Mouse (Mus musculus): ENCODE results near the gene Tnfsf13. TPM values are rescaled to one million over a fixed set of nuclear protein-coding genes. Genes with fewer than 3 reads are reported as not detected.

The Tnfsf13 gene
- polyA plus RNA-seq, 1 experiment from 2014 or later = 0.66 TPM

DNA sequence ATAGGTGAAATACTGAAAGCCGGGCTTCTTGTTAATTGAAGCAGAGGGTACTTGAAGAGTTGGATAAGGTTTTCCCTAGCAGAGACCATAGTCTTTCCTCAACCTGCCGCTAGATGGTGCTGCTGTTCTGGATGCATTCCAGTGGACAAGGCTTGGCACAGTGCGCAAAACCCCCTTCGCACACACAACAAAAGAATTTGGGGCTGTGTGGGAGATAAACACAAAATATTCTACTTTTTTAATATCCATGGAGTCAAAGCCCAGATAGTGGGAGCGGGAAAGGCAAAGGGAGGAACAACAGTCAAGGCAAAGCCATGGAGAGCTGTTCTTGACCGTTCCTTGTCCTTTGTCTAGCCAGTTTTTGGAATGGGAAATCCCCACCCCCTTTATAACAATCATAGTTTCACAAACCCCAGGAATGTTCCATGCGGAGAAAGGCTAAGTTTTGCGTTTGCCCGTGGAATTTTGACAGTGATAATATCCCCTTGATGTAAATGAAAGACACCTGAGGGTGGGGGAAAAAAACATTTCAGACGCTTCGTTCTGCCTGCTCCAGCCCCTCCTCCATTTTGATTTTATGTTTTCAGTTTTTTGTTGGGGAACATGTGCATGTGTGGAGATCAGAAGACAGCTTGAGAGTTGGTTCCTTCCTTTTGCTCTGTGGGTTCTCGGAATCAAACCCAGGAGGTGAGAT lies 2.6 kb downstream of the Tnfsf13 start:
- peak overlapping the region; percentile 96 for H3K27ac ChIP-seq (ENCODE audit: low read length)
- H3K4me3 ChIP-seq (ENCODE audit: low read length) = peak overlapping the region; percentile 75
- WGBS = 21% methylated on average over 12 of the region's 12 CpGs
- peak; percentile 55; the same call in 1 of the 2 replicates for ATAC-seq (ENCODE audit: low FRiP score, low TSS enrichment)
- H3K4me1 ChIP-seq (ENCODE audit: insufficient read depth, low read length) = peaks cover 42% of the 10 kb centered on the region
- H3K36me3 ChIP-seq (ENCODE audit: insufficient read depth, low read length) = peaks cover 15% of the 10 kb centered on the region
- peak overlapping the region; percentile 75 for H3K4me2 ChIP-seq (replicated peaks; ENCODE audit: low read depth, low read length)
- peak overlapping the region; percentile 57 for H3K9ac ChIP-seq (replicated peaks; ENCODE audit: low read length)
- no peaks in the 10 kb centered on the region for H3K27me3 ChIP-seq (ENCODE audit: insufficient read depth, low read length)
- no peaks in the 10 kb centered on the region for H3K9me3 ChIP-seq (ENCODE audit: low read length)

DNA sequence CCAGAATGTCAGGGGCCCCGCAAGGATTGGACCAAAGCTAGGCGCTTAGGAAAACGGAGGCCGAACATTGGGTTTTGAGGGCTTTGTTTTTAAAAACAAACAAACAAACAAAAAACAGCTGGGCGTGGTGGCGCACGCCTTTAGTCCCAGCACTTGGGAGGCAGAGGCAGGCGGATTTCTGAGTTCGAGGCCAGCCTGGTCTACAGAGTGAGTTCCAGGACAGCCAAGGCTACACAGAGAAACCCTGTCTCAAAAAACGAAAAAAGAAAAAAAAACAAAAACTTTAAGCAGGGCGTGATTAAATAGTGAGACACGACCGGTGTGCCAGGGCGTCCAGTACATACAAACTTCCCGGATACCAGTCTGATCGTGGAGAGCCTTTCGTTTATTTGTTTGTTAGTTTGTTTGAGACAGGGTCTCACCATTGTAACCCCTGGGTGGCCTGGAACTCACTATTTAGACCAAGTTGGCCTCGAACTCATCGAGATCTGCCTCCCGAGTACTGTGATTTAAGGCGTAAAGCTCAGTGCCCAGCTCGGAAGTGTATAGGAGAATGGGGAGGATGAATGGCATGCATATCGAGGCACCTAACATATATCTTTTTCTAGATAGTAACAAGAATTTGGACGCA lies 3.3 kb downstream of the Tnfsf13 start:
- Histone ChIP-seq H3K27me3 (ENCODE audit: insufficient read depth, low read length) (no peaks in the 10 kb centered on the region), H3K9ac (replicated peaks; ENCODE audit: low read length) (peak overlapping the region; percentile 89), H3K4me3 (ENCODE audit: low read length) (peak overlapping the region; percentile 75), H3K4me2 (replicated peaks; ENCODE audit: low read depth, low read length) (peak overlapping the region; percentile 75), H3K36me3 (ENCODE audit: insufficient read depth, low read length) (peaks cover 18% of the 10 kb centered on the region), H3K4me1 (ENCODE audit: insufficient read depth, low read length) (peaks cover 42% of the 10 kb centered on the region), H3K27ac (ENCODE audit: low read length) (peak overlapping the region; percentile 96), H3K9me3 (ENCODE audit: low read length) (no peaks in the 10 kb centered on the region)
- no peak for ATAC-seq (ENCODE audit: low FRiP score, low TSS enrichment)
- WGBS = 20% methylated on average over 24 of the region's 24 CpGs

DNA sequence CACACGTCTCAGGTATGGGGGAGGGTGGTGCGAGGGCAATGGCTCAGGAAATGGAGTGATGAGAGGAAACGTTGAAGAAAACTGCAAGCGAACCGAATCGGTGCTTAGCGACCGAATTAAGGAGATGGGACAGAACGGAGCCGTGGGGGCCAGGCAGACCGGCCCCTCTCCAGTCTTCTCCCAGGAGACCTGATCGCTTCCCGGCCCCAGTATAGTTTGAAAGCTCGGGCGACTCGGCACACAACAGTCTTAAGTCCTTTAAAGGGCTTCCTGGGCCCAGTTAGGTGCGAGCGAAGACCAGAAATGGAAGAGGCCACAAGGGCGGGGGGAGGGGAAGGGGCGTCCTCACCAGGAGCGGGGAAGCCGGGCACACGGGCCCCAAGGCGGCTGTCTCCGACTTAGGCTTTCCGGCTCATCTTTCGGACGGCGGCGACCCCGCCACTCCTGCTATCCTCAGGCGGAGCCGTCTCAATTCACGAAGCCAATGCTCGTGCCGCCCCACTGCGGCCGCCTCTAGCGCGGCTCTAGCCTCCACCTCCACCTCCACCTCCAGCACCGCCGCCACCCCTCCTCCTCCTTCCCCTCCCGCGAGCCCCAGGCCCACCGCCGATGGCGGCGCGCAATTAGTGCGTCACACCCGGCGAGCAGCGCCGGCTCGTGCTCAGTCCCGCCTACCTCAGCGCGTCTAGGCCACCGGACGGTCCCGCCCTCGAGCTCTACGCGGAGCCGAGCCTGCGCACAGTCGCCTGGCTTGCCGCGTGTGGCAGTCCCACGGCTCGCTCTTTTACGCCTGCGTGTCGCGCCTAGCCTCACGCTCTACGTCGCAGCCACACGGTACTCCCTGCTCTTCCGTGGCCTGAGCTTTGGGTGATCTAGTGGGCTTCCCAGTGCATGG lies 4.0 kb downstream of the Tnfsf13 start, which contains the start of gene Senp3:
Gene Senp3, minus strand, starts transcription at position 771 of the 895 bp plus-strand sequence.
- no peaks in the 10 kb centered on the region for H3K9me3 ChIP-seq (ENCODE audit: low read length)
- no peaks in the 10 kb centered on the region for H3K27me3 ChIP-seq (ENCODE audit: insufficient read depth, low read length)
- H3K4me2 ChIP-seq (replicated peaks; ENCODE audit: low read depth, low read length) = peak within 1 kb of the TSS; percentile 75
- WGBS = under 1% methylated on average over 74 of the region's 80 CpGs
- peak within 1 kb of the TSS; percentile 96 for H3K27ac ChIP-seq (ENCODE audit: low read length)
- peaks cover 38% of the 10 kb centered on the region for H3K4me1 ChIP-seq (ENCODE audit: insufficient read depth, low read length)
- H3K9ac ChIP-seq (replicated peaks; ENCODE audit: low read length) = peak within 1 kb of the TSS; percentile 89
- H3K36me3 ChIP-seq (ENCODE audit: insufficient read depth, low read length) = peaks cover 23% of the 10 kb centered on the region
- ATAC-seq (ENCODE audit: low FRiP score, low TSS enrichment) = peak; percentile 97
- H3K4me3 ChIP-seq (ENCODE audit: low read length) = peak within 1 kb of the TSS; percentile 75

DNA sequence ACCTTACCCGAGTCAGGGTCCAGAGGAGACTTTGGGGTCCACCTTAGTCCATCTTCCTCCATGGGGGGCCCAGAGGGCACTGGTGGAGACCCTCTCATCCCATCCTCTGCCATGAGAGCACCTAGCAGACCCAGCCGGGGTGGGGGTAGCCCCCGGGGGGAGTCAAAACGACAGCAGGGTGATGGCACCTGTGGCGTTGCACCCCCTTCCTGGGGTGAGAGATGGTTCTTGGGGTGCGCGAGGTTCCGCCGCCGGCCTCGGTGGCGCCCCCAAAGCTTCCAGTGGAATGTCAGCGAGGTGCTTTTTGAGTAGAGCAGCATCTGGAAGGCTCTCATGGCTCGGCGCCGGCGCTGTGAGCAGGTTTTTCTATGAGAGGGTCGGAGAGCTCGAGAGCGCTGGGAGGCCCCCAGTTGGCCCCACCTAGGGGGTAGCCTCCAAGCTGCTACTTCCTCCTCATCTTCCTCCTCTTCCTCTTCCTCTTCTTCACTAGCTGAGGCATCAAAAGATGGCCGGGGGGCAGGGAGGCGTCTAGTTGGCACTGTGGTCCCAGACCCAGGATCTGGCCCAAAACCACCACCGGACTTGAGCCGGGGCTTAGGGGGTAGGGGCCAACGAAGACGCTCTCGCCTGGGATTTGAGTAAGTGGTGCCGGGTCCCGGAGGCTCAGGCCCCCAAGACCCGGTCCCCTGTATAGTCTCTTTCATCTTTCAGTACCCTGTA lies 5.3 kb downstream of the Tnfsf13 start:
- H3K9me3 ChIP-seq (ENCODE audit: low read length) = no peaks in the 10 kb centered on the region
- H3K9ac ChIP-seq (replicated peaks; ENCODE audit: low read length) = peak overlapping the region; percentile 89
- H3K36me3 ChIP-seq (ENCODE audit: insufficient read depth, low read length) = peaks cover 36% of the 10 kb centered on the region
- 92% methylated on average over 29 of the region's 30 CpGs for WGBS
- ATAC-seq (ENCODE audit: low FRiP score, low TSS enrichment) = no peak
- H3K4me2 ChIP-seq (replicated peaks; ENCODE audit: low read depth, low read length) = peak overlapping the region; percentile 75
- H3K4me3 ChIP-seq (ENCODE audit: low read length) = peak overlapping the region; percentile 75
- H3K27ac ChIP-seq (ENCODE audit: low read length) = no peak overlapping the region
- H3K4me1 ChIP-seq (ENCODE audit: insufficient read depth, low read length) = peaks cover 26% of the 10 kb centered on the region
- no peaks in the 10 kb centered on the region for H3K27me3 ChIP-seq (ENCODE audit: insufficient read depth, low read length)

DNA sequence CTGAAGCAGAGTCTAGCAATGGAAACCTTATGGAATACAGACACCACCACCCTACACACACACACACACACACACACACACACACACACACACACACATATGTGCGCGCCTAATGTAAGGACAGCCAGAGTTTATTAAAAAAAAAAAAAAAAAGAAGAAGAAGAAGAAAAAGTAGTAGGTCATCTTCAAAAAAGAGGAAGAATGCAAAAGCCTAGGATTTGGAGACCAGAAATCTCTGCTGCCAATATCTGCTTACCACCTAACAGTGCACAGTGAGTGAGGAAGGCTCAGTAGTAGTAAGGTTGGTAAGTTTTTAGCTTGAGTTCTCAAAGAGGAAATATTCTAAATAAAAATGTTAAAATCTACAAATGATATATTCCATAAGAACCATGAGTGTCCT lies 6.4 kb downstream of the Tnfsf13 start:
- Histone ChIP-seq H3K27me3 (ENCODE audit: insufficient read depth, low read length) (no peaks in the 10 kb centered on the region), H3K9ac (replicated peaks; ENCODE audit: low read length) (no peak overlapping the region), H3K4me2 (replicated peaks; ENCODE audit: low read depth, low read length) (no peak overlapping the region), H3K4me3 (ENCODE audit: low read length) (no peak overlapping the region), H3K36me3 (ENCODE audit: insufficient read depth, low read length) (peaks cover 47% of the 10 kb centered on the region), H3K9me3 (ENCODE audit: low read length) (no peaks in the 10 kb centered on the region), H3K27ac (ENCODE audit: low read length) (no peak overlapping the region), H3K4me1 (ENCODE audit: insufficient read depth, low read length) (peaks cover 26% of the 10 kb centered on the region)
- no peak for ATAC-seq (ENCODE audit: low FRiP score, low TSS enrichment)
- WGBS = 100% methylated on average over 2 of the region's 2 CpGs

DNA sequence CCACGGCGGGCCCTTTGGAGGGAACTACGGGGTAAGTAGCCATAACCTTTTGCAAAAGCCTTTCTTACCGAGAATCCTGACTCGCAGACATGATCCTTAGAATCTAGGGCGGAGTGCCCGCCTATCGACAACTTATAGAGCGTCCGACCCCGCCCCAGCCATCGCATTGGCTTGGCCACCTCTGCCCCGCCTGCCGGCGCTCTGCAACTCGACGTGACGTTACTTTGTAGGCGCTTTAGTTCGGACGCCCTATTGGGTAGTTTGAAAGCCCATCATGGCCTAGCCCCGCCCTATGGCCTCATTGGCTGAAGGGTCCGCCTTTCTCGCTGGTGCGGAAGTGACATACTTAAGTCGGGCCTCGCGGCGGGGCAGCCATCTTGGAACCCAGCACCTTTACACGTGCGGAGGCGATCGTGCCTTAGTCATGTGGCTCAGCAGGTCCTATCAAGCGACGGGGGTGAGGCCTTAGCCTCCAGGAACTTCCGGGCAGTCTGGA lies 13.3 kb downstream of the Tnfsf13 start, which contains the start of gene Eif4a1:
Gene Eif4a1, minus strand, starts transcription at position 213 of the 496 bp plus-strand sequence.
- H3K4me1 ChIP-seq (ENCODE audit: insufficient read depth, low read length) = peaks cover 22% of the 10 kb centered on the region
- peak within 1 kb of the TSS; percentile 98 for H3K27ac ChIP-seq (ENCODE audit: low read length)
- no peaks in the 10 kb centered on the region for H3K9me3 ChIP-seq (ENCODE audit: low read length)
- H3K27me3 ChIP-seq (ENCODE audit: insufficient read depth, low read length) = no peaks in the 10 kb centered on the region
- peak within 1 kb of the TSS; percentile 93 for H3K4me2 ChIP-seq (replicated peaks; ENCODE audit: low read depth, low read length)
- under 1% methylated on average over 36 of the region's 36 CpGs for WGBS
- H3K9ac ChIP-seq (replicated peaks; ENCODE audit: low read length) = peak within 1 kb of the TSS; percentile 100
- peak; percentile 98 for ATAC-seq (ENCODE audit: low FRiP score, low TSS enrichment)
- peaks cover 76% of the 10 kb centered on the region for H3K36me3 ChIP-seq (ENCODE audit: insufficient read depth, low read length)
- H3K4me3 ChIP-seq (ENCODE audit: low read length) = peak within 1 kb of the TSS; percentile 100

DNA sequence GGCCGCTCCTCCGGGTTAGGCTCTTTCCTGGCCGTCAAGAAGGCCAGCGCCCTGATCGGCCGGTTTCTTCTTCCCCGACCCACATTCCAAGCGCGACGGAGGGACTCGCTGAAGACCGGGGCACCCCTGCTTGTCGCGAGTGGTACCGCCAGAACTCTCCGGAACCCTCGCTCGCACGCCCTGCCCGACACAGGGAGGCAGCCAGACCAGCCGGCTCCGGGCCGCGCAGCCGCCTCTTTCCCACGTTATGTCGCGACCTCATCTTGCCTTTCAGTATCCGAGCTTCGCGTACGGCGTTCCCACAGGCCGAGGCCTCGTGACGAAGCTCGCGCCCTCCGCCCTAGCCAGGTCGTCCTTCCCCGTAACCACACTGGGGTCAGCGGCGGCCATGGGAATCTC lies 13.9 kb downstream of the Tnfsf13 start:
- peak overlapping the region; percentile 100 for H3K9ac ChIP-seq (replicated peaks; ENCODE audit: low read length)
- peak overlapping the region; percentile 100 for H3K4me3 ChIP-seq (ENCODE audit: low read length)
- whole genome bisulfite sequencing = 0% methylated on average over 42 of the region's 43 CpGs
- no peaks in the 10 kb centered on the region for H3K9me3 ChIP-seq (ENCODE audit: low read length)
- peak overlapping the region; percentile 98 for H3K27ac ChIP-seq (ENCODE audit: low read length)
- peak; percentile 6; the same call in 1 of the 2 replicates for ATAC-seq (ENCODE audit: low FRiP score, low TSS enrichment)
- peaks cover 72% of the 10 kb centered on the region for H3K36me3 ChIP-seq (ENCODE audit: insufficient read depth, low read length)
- peak overlapping the region; percentile 93 for H3K4me2 ChIP-seq (replicated peaks; ENCODE audit: low read depth, low read length)
- H3K4me1 ChIP-seq (ENCODE audit: insufficient read depth, low read length) = peaks cover 22% of the 10 kb centered on the region
- H3K27me3 ChIP-seq (ENCODE audit: insufficient read depth, low read length) = no peaks in the 10 kb centered on the region

DNA sequence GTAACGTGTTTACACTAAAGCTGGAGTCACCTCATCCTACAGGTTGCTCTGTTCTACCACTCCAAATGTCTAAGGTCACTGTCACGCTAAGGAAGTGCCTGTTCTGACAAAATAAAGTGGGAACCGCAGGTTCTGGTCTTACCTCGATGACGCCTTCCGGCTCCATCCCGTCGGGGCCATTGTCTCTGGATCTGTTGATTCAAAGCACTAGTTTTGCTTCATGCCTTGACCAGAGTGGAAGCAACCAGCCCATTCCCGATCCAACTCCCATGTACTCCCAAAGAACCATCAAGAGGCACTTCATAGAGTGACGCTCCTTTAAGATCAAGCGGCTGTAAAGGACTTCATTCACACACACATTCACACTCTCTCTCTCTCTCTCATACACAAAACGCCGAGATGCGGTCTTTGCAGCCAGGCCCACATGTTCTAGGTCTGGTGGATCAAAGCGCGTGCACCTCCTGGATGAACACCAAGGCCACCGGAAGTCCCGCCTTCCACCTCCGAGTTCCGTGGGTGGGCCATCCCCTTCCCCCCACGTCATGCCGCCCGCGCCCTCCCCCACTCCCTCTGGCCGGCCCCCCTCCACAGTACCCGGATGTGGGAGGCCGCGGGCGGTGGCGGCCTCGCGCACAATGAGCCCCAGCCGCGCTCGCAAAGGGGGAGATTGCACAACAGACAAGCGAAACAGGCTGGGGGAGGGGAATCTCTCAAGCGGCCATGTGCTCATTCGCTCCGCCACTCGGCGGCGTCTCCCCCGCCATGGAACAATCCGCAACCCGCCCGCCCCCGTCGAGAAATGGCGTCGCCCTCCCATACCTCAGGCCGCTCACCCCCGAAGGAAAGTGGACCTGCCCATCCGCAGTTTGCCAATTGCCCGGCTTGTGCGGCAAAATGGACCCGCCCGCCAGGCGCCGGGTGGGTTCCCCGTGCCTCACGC lies 14.5 kb downstream of the Tnfsf13 start:
- Histone ChIP-seq H3K4me3 (ENCODE audit: low read length) (peak overlapping the region; percentile 100), H3K9ac (replicated peaks; ENCODE audit: low read length) (peak overlapping the region; percentile 100), H3K9me3 (ENCODE audit: low read length) (no peaks in the 10 kb centered on the region), H3K4me2 (replicated peaks; ENCODE audit: low read depth, low read length) (peak overlapping the region; percentile 93), H3K4me1 (ENCODE audit: insufficient read depth, low read length) (peaks cover 22% of the 10 kb centered on the region), H3K27ac (ENCODE audit: low read length) (peak overlapping the region; percentile 98), H3K36me3 (ENCODE audit: insufficient read depth, low read length) (peaks cover 72% of the 10 kb centered on the region), H3K27me3 (ENCODE audit: insufficient read depth, low read length) (no peaks in the 10 kb centered on the region)
- peak; percentile 72 for ATAC-seq (ENCODE audit: low FRiP score, low TSS enrichment)
- under 1% methylated on average over 58 of the region's 61 CpGs for WGBS

Data from kidney, embryonic 16.5 days (tissue).